Mouse (Mus musculus) layer of hippocampus, adult 8-10 months (tissue): ENCODE measurements around the gene Coq9. TPM values are rescaled to one million over a fixed set of nuclear protein-coding genes. Genes with fewer than 3 reads are reported as not detected.
A peak's percentile ranks its signal among the peaks of the same experiment; 100 is the strongest.

Source experiments
- DNase-seq, 2 experiments: peaks; one replicate each; pipeline ENCODE4 v3.0.0; 2022; ENCODE audit warnings: low spot score in 2 of 2
- total RNA-seq, 4 experiments: library from RNA; stranded (reverse); gene quantifications; 2 replicates each; pipeline ENCODE4 v1.2.4; 2022

Coq9 gene
- 10 to 100 TPM; 83.6 to 98.9 (median 87.1) TPM for total RNA-seq

DNA sequence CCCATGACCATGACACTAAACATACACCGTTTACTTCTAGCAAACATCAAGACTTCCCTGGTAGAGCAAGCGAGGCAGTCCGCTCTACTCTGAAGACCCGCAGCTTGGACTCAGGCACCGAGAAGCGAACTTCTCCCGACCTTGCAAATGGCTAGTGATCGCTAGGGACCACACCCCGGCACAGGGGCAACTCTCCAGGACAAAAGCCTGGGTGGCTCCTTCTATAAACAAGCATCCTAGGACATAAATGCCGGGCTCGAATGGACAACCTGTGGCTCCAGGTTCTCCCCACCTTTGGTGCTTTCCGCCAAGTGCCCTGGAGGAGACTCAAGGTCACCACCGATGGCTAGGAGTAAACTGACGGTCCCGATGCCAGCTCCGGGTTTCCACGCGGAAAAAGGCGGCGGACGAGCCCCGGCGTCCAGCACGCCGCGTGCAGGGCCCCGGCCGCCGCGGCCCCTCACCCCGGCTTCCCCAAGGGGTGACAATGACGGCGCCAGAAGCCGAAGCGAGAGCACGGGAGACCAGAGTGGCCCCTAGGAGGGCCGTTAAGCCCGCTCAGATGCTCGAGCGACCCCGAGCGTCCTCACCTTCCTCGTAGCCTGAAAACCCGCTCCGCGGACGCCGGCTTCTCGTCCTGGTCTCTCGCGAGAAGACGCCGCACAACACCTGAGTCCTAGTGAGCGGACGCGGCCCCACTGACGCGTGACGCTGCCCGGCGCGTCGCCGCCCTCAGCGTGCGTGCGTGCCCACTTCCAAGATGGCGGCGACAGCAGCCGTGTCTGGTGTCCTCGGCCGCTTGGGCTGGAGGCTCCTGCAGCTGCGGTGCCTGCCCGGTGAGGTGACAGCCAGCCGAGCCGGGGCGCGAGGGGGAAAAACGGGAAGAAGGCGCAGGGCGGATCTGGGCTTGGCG lies at the start of gene Coq9, which contains the start of gene Ciapin1:
Coq9 (plus strand) TSS at position 660 of the 913 bp plus-strand sequence.
Ciapin1 (minus strand) TSS at position 697 of the 913 bp plus-strand sequence.
- DNase-seq: peak; percentile 93 to 94

DNA sequence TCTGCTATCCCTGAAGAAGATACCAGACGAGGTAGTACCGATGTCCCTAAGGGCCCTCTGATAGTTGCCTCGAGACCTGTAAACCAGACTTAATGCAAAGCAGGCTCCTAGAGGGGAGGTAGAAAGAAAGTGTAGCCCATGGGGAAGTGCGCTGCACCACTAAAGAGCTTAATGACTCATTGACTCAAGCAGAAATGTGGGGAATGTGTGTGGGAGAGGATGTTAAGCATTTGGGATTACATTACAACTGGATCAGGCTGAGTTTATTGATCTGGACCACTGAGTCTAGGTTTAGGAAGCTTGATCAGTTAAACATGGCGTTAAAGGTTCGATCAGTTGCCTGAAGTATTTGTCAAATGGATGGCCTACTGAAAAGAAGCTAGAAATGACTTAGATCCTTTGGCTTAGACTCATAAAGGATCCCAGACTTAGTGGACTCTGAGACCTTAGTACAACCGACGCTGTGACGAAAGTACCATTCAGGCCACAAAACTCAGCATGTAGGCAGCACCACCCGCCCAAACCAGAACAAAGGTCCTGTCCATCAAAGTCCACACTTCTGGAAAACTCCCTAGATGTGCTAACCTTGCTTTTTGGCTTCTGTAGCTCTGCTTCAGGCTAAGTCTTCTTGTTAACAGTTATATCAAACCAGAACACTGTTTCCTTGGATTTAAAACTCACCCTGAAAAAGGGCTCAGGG lies 48.7 kb upstream of the Coq9 start:
- no peak for DNase-seq

DNA sequence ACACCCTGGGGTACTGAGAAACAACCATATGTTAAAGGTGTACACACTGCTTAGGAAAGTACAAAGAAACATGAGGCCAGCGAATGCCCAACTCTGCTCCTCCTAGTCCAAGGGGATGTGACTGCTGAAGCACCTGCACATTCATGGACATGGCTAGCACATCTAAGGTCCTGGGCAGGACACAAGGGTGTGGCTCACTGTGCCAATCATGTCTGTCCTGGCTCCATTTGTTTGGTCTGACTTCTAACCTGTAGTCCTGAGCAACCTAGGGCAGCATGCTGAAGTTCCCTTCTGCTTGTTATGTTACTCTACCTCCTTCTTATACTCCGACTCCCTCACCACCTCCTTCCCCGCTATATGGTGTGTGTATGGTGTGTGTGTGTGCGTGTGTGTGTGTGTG lies 43.8 kb upstream of the Coq9 start:
- no peak for DNase-seq

DNA sequence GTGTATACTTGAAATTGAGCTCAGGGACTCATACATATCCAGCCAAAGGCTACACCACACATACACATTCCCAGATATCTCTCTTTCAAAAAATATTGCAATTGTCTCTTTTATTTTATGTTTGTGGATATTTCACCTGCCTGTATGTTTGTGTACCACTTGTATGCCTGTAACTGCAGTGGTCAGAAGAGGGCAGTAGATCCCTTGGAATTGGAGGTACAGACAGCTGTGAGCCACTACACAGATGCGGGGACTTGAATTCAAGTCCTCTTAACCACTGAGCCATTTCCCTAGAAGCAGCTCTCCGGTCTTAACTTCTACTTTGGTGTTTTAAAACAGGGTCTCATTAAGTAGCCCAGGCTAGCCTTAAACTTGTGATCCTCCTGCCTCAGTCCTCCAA lies 43.3 kb upstream of the Coq9 start:
- DNase-seq: no peak

DNA sequence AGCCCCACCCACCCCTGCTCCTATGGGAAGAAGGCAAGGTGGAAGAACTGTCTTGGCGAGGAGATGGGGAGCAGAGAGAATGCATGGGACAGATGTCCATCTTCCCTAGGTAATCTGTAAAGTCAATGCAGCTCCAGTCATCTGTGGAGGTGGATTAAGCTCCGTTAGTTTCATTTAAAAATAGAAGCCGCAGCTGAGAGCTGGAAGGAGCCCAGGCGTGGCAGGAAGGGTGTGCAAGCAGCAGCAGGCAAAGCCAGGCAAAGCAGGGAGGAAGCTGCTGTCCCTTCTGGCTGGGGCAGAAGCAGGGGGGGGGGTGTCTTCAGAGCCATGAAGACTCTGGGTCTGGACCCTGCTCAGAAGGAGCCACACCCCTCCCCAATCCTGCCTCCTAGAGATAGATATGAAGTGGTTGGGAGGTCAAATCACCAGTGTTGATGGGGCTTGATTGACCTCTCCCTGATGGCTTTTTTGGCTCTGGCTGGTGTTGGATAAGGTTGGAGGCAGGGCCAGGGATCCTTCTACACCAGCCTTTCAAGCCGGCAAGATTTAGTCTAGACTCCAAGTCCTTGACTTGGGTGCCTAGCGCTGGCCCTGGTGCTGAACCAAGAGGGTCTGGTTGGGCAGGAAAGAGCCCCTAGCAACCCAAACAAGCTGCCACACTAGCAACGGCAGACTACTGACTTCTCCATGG lies 37.7 kb upstream of the Coq9 start:
- no peak for DNase-seq

DNA sequence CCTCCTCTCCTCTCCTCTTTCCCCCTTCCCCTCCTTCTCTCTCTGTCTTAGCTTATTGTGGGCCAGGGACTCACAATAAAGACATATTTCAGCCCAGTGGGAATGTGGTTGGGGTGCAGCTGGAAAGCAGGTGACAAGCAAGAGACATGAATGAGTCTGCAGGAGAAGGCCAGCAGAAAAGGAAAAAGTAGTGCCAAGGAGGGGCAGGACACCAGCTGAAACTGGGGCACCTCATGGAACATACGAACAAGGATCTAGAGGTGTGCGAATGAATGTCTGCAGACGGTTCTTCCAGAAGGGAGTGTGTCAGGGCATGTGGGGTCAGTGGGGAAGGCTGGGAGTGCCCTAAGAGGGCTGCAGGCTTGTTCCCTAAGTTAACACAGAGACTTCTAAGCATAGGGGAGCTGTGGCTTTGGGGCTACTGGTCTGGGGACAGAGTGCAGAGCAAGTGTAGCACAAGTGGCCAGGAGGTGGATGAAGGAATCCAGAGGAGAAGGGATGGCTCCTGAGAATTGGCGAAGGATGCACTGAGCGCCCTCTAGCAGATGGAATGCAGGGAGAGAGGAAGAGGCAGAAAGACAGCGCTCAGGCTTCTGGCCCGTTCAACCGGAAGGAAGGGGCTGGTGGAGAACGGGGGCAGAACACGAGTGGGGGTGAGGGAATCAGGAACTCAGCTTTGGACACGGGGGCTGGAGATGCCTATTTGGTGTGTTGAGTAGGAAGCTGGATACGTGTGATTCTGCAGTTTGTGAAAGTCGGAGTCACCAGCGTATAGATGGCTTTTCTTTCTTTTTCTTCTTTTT lies 36.6 kb upstream of the Coq9 start:
- no peak for DNase-seq

DNA sequence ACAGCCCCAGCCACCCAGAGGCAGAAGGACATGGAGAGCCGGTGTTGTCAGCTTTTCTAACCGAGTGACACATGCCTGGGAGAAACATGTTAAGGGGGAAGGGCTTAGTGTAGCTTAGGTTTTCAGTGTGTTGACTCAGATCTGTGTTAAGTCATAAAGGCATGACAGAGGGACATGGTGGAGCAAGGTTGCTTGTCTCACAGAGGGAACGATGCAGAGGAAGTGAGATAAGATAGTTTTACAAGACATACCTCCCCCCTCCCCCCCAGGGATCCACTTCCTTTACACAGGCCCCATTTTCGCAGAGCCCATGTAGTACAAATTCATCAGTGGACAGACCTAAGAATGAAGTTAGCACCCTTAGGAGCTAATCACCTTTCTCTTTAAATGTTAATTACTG lies 35.7 kb upstream of the Coq9 start:
- no peak for DNase-seq

DNA sequence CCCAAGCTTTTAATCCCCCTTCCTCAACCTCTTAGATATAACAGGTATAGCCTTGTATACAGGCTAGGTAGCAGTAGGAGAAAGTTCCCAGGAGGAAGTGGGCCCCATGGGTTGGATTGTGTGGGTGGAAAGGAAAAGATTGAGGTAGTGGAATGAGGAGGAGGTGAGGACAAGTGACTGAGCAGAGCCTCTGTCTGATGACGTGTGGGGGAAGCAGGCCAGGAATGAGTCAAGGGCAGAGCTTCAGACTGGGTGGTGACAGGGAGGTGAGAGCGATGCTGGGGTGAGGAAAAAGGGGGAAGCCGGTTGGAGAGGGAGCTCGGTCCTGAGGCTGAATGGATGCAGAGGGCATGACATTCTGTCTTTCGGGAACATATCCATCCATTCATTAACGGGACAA lies 34.6 kb upstream of the Coq9 start:
- DNase-seq: no peak

DNA sequence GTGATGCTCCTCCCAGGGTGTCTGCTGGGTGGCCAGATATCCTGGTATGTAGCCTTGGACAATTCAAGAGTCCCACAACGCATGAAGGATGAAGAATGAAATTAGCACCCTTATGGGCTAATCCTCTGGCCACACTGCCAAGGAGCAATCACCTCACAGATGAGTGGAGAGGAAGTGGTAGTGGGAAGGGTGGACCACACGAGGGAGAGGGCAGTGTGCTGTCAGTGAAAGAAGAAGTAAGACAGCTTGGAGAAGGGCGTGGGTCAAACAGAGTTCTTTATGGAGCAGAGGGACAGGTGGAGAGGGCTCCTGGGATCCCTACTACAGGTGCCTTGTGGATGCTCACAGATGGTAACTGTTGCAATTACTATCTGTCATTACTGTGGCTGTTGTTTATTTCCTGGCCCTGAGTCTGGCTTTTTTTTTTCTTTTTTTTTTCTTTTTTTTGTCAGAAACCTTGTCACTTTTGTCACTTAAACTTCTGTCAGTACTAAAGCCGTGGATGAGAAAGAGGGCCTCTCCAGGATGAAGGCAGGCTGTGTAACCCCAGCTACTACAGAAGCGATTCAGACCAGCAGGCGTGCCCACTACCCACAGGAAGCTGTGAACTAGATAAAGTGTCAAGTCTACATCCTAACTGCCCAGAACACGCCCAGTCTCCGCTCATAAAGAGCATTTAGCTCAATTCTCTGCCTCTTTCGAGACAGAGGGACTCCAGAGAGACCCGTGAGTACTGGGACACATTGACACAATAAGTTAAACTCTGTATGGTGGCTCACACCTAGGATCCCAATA lies 33.4 kb upstream of the Coq9 start:
- no peak for DNase-seq

DNA sequence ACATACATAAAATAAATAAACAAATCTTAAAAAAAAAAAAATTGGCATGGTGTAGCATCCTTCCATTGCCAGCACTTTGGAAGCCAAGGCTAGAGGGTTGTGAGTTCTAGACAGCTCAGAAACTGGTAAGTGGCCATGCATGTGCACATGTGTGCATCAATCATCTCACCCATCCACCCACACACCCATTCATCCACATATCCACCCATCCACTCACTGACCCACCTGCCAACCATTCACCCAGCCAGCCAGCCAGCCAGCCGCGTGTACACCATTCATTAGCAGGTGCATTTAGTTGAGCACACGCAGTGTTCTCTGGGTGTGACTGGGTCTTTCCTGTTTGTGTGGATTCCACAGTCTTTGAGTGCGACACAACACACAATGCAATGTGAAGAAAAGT lies 32.3 kb upstream of the Coq9 start:
- no peak for DNase-seq

DNA sequence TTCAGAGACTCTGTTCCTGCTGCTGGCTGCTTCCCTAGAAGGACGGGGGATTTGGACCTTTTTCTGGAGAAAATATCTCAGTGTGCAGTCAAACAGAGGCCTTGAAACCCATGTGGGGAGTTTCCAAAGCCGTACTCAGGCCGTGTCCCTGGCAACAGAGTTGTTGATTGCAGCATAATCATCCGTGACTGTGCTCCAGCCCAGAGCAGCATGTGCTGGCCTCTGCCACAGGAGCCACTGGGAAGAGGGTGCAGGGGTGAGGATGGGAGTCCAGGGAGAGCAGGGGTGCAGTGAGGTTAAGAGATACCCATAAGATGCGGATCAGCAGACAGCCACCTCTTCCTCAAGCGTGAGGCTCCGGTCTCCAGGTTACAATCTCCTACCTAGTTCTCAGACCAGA lies 30.6 kb upstream of the Coq9 start:
- DNase-seq: no peak

DNA sequence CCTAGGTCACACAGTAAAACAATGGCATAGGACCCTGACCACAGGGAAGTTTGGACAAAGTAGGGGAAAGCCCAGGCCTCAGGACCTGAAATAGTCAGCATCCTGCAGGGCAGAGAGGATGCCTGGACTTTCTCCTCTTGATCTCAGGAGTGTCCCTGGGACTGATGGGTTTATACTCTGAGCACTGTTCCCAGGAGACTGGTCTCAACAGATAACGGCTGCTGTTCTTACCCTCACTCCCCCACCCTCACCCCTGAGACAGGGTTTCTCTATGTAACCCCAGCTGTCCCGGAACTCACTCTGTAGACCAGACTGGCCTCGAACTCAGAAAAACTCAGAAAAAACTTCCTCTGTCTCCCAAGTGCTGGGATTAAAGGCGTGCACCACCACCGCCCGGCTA lies 29.7 kb upstream of the Coq9 start:
- no peak for DNase-seq

DNA sequence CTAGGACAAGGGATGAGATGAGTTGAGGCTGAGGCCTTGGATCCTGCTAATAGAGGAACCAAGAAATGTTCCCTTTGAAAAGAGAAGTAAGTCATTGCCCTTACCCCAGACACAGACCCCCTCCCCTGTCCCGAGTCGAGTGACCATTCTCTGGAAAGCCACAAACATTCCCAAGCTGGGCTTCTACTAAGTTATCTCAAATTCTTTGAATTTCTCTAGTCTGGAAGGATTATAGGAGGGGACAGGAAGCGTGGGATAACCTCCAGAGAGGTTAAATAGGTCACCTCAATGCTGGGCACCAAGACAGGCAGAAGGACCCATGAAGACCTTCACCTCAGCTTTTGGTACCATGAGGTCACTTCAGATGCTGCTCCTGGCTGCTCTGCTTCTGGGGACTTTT lies 28.0 kb upstream of the Coq9 start, which contains the start of gene Ccl17:
Ccl17 (plus strand) TSS at position 301 of the 400 bp plus-strand sequence.
- no peak for DNase-seq

DNA sequence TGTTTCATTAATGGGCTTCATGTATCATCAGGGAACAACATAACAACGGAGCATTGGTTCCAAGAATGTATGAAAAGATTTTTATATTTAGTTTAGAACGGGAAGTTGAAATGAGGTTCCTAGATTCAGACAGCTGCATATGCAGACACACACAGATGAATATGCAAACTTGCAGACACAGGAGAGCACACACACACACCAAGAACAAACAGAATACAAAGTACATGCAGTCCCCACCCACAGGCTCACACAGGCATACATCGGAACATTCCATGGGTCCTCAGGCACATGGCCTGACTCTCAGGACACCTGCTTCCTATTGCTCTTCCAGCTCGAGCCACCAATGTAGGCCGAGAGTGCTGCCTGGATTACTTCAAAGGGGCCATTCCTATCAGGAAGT lies 27.3 kb upstream of the Coq9 start:
- DNase-seq: no peak

DNA sequence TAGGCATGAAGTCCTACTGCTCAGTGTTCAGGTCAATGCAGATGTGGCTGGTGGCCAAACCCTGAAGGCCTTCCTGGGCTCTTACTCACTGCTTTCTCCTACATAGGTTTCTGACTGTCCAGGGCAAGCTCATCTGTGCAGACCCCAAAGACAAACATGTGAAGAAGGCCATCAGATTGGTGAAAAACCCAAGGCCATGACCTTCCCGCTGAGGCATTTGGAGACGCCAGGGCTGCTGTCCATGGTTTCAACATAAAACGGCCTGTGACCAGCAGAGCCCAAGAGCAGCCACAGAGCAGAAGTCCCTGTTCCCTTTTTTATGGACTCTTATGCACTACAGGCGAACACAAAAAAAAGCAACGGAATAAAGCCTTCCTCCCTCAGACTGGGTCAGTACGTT lies 26.5 kb upstream of the Coq9 start:
- DNase-seq: no peak

DNA sequence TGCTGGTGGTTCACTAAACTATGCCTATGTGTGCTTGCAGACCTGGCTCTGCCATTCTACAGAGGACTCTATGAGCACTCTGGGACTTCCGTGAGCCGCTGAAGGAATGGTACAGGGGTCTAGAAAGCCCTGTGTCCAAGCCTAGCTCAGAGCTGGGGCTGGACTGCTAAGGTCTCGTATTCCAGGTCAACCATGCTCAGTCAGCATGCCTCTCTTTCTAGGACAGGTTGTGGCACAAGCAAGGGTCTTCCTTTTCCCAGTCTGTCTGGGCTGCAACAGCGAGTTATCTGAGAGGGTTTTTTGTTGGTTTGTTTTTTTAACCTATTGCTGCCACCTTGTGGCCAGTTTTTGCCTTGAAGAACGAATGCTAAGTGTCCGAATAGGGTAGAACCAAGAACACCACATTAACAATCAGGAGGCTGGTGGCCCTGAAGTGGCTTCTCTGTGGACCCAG lies 25.4 kb upstream of the Coq9 start:
- DNase-seq: peak; percentile 83 to 96

DNA sequence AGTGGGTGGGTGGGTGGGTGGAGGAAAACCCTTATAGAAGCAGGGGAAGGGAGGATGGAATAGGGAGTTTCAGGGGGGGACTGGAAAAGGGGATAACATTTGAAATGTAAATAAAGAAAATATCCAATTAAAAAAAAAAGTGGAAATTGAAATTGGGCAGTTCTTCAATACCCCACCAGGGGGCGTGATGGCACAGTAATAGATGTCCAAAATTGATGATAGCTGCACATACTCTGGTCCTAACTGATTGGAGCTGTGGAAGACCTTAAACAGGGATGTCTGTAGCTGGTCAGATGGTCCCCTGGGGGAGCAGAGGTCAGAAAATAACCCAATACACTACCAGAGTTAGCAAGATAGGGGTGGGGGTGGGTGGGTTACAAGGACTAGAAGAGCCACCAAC lies 23.6 kb upstream of the Coq9 start:
- DNase-seq: no peak

DNA sequence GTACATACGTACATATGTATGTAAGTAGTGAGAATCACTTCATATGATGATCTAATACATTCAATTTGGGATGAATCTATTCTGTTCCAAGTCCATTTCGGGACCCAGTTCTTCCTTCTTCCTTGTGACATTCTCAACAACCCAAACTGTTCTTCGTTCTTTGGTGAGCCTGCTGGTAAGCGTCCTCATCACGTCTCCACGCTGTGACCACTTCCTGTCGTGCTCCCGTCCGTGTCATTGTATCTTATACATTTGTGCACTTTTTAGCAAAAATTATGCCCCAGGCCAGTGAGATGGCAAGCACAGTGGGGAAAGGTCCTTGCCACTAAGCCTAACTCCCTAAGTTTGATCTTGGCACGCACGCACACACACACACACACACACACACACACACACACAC lies 20.2 kb upstream of the Coq9 start:
- no peak for DNase-seq

DNA sequence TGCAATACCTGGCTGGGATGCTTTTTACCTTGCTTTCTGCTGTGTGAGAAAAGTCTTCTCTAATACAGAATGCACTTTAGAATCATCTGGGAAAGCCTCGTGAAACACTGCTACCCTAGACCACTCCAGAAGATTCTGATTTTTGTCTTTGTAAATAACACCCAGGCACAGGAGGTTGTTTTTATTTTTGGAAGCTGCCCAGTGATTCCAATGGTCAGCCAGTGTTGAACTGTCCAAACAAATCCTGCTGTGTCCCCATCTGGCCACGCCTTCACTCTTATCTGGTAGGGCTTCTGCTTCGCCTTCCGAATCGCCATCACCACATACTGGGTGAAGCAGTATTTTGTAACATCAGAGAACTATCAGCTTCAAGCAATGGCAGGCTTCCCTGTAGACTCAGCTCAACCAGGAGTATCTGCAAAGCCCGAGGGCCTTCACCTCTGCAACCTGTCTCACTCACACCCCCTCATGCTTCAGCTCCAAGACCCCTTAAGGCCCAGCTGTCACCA lies 18.4 kb upstream of the Coq9 start:
- no peak for DNase-seq

DNA sequence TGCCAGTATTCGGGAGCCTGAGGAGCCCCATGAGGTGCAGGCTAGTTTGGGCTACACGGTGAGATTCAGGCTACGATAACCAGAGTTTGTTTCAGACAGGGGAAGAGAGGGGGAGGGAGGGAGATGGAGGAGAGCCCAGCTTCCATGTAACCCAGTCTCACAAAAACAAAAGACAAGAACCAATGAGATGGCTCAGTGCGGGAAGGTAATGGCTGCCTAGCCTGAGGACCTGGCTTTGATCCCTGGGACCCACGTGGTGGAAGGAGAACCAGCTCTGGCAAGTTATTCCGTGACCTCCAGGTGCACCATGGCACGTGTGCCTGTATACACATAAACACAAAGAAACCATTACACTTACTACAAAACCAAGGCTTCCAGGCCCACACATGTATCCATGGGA lies 17.6 kb upstream of the Coq9 start:
- no peak for DNase-seq
